Mouse (Mus musculus) liver, embryonic 12.5 days (tissue): ENCODE results near the gene 4931429L15Rik. TPM values are rescaled to one million over a fixed set of nuclear protein-coding genes. Genes with fewer than 3 reads are reported as not detected.

Experiments
- polyA plus RNA-seq: library from polyadenylated mRNA; unstranded; fragments of >200 nt; fragmentation: Nextera tagmentation; extraction: Ambion mirVana; gene quantifications from 2 replicates; pipeline ENCODE4 v1.2.1, GENCODE M21; 2016

4931429L15Rik gene
- polyA plus RNA-seq, 1 experiment from 2014 or later: not detected

Other genes starting within 250 kb of the 4931429L15Rik start
- 1,440 and 1,454 TPM in 2 replicates for gene Apoa1, start 91.4 kb downstream of the 4931429L15Rik start, polyA plus RNA-seq
- gene Apoc3, start 84.3 kb downstream of the 4931429L15Rik start, polyA plus RNA-seq: 2.1 and 2.4 TPM in 2 replicates
- gene Apoa4, start 79.3 kb downstream of the 4931429L15Rik start, polyA plus RNA-seq: not detected in 2 replicates
- 0.25 and 0.33 TPM in 2 replicates for gene Apoa5, start 51.4 kb downstream of the 4931429L15Rik start, polyA plus RNA-seq
- 55.4 and 56.0 TPM in 2 replicates for gene Zpr1, start 46.9 kb downstream of the 4931429L15Rik start, polyA plus RNA-seq
- 12.3 and 13.2 TPM in 2 replicates for gene Bud13, start 37.0 kb downstream of the 4931429L15Rik start, polyA plus RNA-seq